ENCODE assay signal across 31 mouse cellular contexts in the genomic region with DNA sequence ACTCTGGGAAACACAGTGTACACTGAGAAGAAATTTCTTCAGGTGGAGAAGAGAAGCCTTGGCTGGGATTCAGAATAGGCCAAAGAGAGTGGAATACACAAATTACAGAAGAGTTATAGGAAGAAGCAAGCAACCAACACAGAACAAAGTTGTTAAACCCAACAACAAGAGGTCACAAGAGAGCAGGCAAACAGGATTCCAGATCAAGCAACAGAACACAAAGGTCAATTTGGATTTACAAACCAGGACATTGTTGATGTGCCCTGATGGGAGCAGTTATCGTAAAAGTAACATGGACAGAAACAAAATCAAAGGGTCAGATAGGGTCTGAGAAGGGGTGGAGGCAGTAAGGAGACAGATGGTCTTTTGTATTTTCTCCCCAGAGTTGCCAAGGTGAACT. TPM values are rescaled to one million over a fixed set of nuclear protein-coding genes. Genes with fewer than 3 reads are reported as not detected.
DNase-seq lines count a peak whose midpoint lies in the region; ATAC-seq and TF ChIP-seq lines count a peak whose summit lies in the region.
"Had no signal": no experiment of that assay in that cellular context is flagged by ENCODE, and none has a peak within 500 bp of the region (broad histone marks: within the 10 kb centered on the region; RNA-seq: fewer than 3 reads in every experiment).

No protein-coding gene starts in this region.

- no peak for ATAC-seq in heart, embryonic 12.5 days (ENCODE audit: insufficient number of reproducible peaks, low FRiP score)
- no peak for ATAC-seq in liver, embryonic 12.5 days
- ATAC-seq: activated CD4-positive, CD25-positive, alpha-beta regulatory T cell, adult 4 months; CD4-positive, CD25-positive, alpha-beta regulatory T cell, adult 4 months; forebrain, embryonic 14.5 days; forebrain, embryonic 16.5 days; Patski had no signal

- H3K4me2 ChIP-seq in heart, embryonic 12.5 days: no peak overlapping the region
- H3K4me2 ChIP-seq in liver, embryonic 12.5 days: no peak overlapping the region
- H3K4me2 ChIP-seq: embryonic facial prominence, embryonic 13.5 days; embryonic facial prominence, embryonic 15.5 days; forebrain, embryonic 12.5 days had no signal

- H3K4me1 ChIP-seq in heart, embryonic 12.5 days (replicated peaks): peaks cover 18% of the 10 kb centered on the region
- H3K4me1 ChIP-seq in liver, adult 2 months (ENCODE audit: control insufficient read depth, insufficient read depth, low read length): no peaks in the 10 kb centered on the region; the same call in 1 of the 2 replicates
- H3K4me1 ChIP-seq in liver, embryonic 12.5 days: peaks cover 15% of the 10 kb centered on the region
- peaks cover 40% of the 10 kb centered on the region for H3K4me1 ChIP-seq in limb, embryonic 10.5 days
- no peaks in the 10 kb centered on the region for H3K4me1 ChIP-seq in thymus, adult 2 months (replicated peaks; ENCODE audit: control insufficient read depth, insufficient read depth, low read length)

- no peaks in the 10 kb centered on the region for H3K36me3 ChIP-seq in heart, embryonic 12.5 days
- H3K36me3 ChIP-seq in liver, adult 2 months (ENCODE audit: control insufficient read depth, insufficient read depth, low read length): no peaks in the 10 kb centered on the region
- no peaks in the 10 kb centered on the region for H3K36me3 ChIP-seq in liver, embryonic 12.5 days
- peaks cover 19% of the 10 kb centered on the region for H3K36me3 ChIP-seq in limb, embryonic 10.5 days
- no peaks in the 10 kb centered on the region for H3K36me3 ChIP-seq in thymus, adult 2 months (ENCODE audit: control insufficient read depth, insufficient read depth, low read length)
- H3K36me3 ChIP-seq: embryonic facial prominence, embryonic 13.5 days; embryonic facial prominence, embryonic 15.5 days; forebrain, embryonic 12.5 days had no signal

- no peak overlapping the region for H3K4me3 ChIP-seq in heart, embryonic 12.5 days
- H3K4me3 ChIP-seq in liver, adult 2 months (ENCODE audit: insufficient read depth, low read depth, low read length): no peak overlapping the region
- no peak overlapping the region for H3K4me3 ChIP-seq in liver, embryonic 12.5 days
- no peak overlapping the region for H3K4me3 ChIP-seq in limb, embryonic 10.5 days
- no peak overlapping the region for H3K4me3 ChIP-seq in thymus, adult 2 months (ENCODE audit: control insufficient read depth, insufficient read depth, low read length)
- H3K4me3 ChIP-seq: embryonic facial prominence, embryonic 13.5 days; embryonic facial prominence, embryonic 15.5 days; erythroblast, embryonic 14.5 days; forebrain, embryonic 10.5 days; forebrain, embryonic 12.5 days had no signal

- no peak for TF ChIP-seq CTCF in liver, adult 2 months (IDR thresholded peaks at IDR 0.05; ENCODE audit: low read depth, low read length)
- TF ChIP-seq CTCF in thymus, adult 2 months (IDR thresholded peaks at IDR 0.05; ENCODE audit: borderline replicate concordance, control insufficient read depth, extremely low read depth, insufficient read depth, low read length, poor library complexity): no peak

- no peak overlapping the region for H3K9ac ChIP-seq in heart, embryonic 12.5 days
- H3K9ac ChIP-seq in liver, adult 2 months (ENCODE audit: low read depth, low read length): no peak overlapping the region
- H3K9ac ChIP-seq in liver, embryonic 12.5 days: no peak overlapping the region
- H3K9ac ChIP-seq: embryonic facial prominence, embryonic 13.5 days; embryonic facial prominence, embryonic 15.5 days; forebrain, embryonic 12.5 days had no signal

- no peaks in the 10 kb centered on the region for H3K79me2 ChIP-seq in liver, adult 2 months (ENCODE audit: control insufficient read depth, insufficient read depth, low read length)

- no peaks in the 10 kb centered on the region for H3K9me3 ChIP-seq in heart, embryonic 12.5 days (replicated peaks)
- no peaks in the 10 kb centered on the region for H3K9me3 ChIP-seq in liver, embryonic 12.5 days (replicated peaks)
- no peaks in the 10 kb centered on the region for H3K9me3 ChIP-seq in limb, embryonic 10.5 days (replicated peaks)
- H3K9me3 ChIP-seq: embryonic facial prominence, embryonic 13.5 days; embryonic facial prominence, embryonic 15.5 days; forebrain, embryonic 10.5 days; forebrain, embryonic 12.5 days; G1E had no signal

- WGBS in heart, embryonic 12.5 days: 89% methylated on average over 1 of the region's 1 CpGs
- WGBS in liver, adult 2 months: 24% methylated on average over 1 of the region's 1 CpGs
- 79% methylated on average over 1 of the region's 1 CpGs for WGBS in liver, embryonic 12.5 days (ENCODE audit: insufficient replicate concordance)
- WGBS in limb, embryonic 10.5 days: 73% methylated on average over 1 of the region's 1 CpGs
- 95% methylated on average over 1 of the region's 1 CpGs for WGBS in thymus, adult 2 months

- H3K27me3 ChIP-seq in heart, embryonic 12.5 days (replicated peaks): no peaks in the 10 kb centered on the region
- H3K27me3 ChIP-seq in liver, adult 2 months (ENCODE audit: control insufficient read depth, insufficient read depth, low read length): no peaks in the 10 kb centered on the region
- H3K27me3 ChIP-seq in liver, embryonic 12.5 days (replicated peaks): no peaks in the 10 kb centered on the region
- no peaks in the 10 kb centered on the region for H3K27me3 ChIP-seq in limb, embryonic 10.5 days (ENCODE audit: low read depth, poor library complexity, severe bottlenecking)
- no peaks in the 10 kb centered on the region for H3K27me3 ChIP-seq in thymus, adult 2 months (ENCODE audit: control insufficient read depth, insufficient read depth, low read length)
- H3K27me3 ChIP-seq: CH12.LX; embryonic facial prominence, embryonic 13.5 days; embryonic facial prominence, embryonic 15.5 days; forebrain, embryonic 12.5 days; Patski had no signal

- TF ChIP-seq POLR2A in liver, adult 2 months (IDR thresholded peaks at IDR 0.05; ENCODE audit: extremely low read depth, insufficient read depth, low read length): no peak
- no peak for TF ChIP-seq POLR2A in thymus, adult 2 months (IDR thresholded peaks at IDR 0.05; ENCODE audit: control insufficient read depth, extremely low read depth, insufficient read depth, low read length, poor library complexity)

- H3K27ac ChIP-seq in heart, embryonic 12.5 days (ENCODE audit: poor library complexity, severe bottlenecking): no peak overlapping the region
- 0 out of 2 replicates have a peak overlapping the region, but pooled peaks have one; percentile 8 for H3K27ac ChIP-seq in liver, adult 2 months (replicated peaks; ENCODE audit: insufficient read depth, low read depth, low read length)
- H3K27ac ChIP-seq in liver, embryonic 12.5 days: no peak overlapping the region
- peak overlapping the region; percentile 61; the same call in 1 of the 2 replicates for H3K27ac ChIP-seq in limb, embryonic 10.5 days
- no peak overlapping the region for H3K27ac ChIP-seq in thymus, adult 2 months (ENCODE audit: control insufficient read depth, insufficient read depth, low read length)
- H3K27ac ChIP-seq: embryonic facial prominence, embryonic 13.5 days; embryonic facial prominence, embryonic 15.5 days; forebrain, embryonic 10.5 days; forebrain, embryonic 12.5 days had no signal

- DNase-seq in heart, adult 11 months: peak; percentile 61
- DNase-seq in liver, adult 2 months (ENCODE audit: extremely low read depth, low read depth, low spot score): peak; percentile 69
- peak; percentile 50 for DNase-seq in adipocyte (ENCODE audit: low spot score)
- no peak for DNase-seq in limb, embryonic 10.5 days (ENCODE audit: low spot score)
- DNase-seq in thymus, adult 2 months: no peak
- DNase-seq in testis, postnatal 10 days (ENCODE audit: low spot score): no peak
- DNase-seq: adrenal gland, adult 2 months; adrenal gland, postnatal 10 days; adrenal gland, postnatal 25 days; B cell, adult 2 months; cerebellum, adult 11 months; cerebellum, adult 18-20 months; cerebellum, adult 8-10 months; cerebellum, adult 9-11 months; cerebellum, postnatal 14 days; cerebellum, postnatal 36 days had no signal

RNA-seq across cellular contexts. Expression of a gene that starts 9.0 kb away (rescaled TPM):
- 11.9 TPM in 2 replicates for polyA plus RNA-seq in heart, embryonic 12.5 days (2016; fragmentation: Nextera tagmentation; extraction: Ambion mirVana)
- 2.5 TPM in 2 replicates for total RNA-seq in liver, adult 2 months (2014; rRNA removed)
- 1.3 and 1.4 TPM in 2 replicates for polyA plus RNA-seq in liver, adult 2 months (2012; rRNA removed)
- polyA plus RNA-seq in liver, embryonic 12.5 days (2016; fragmentation: Nextera tagmentation; extraction: Ambion mirVana): 5.6 and 6.1 TPM in 2 replicates
- polyA plus RNA-seq in limb, embryonic 10.5 days (2016; fragmentation: Nextera tagmentation; extraction: Ambion mirVana): 28.8 and 33.1 TPM in 2 replicates
- polyA plus RNA-seq in thymus, adult 2 months (2012; rRNA removed): 6.6 TPM in 2 replicates

RNA-seq across cellular contexts. Expression of a gene that starts 38.8 kb away (rescaled TPM):
- polyA plus RNA-seq in heart, embryonic 12.5 days (2016; fragmentation: Nextera tagmentation; extraction: Ambion mirVana): 3,424 and 3,742 TPM in 2 replicates
- total RNA-seq in liver, adult 2 months (2014; rRNA removed): 1.9 and 9.4 TPM in 2 replicates
- polyA plus RNA-seq in liver, adult 2 months (2012; rRNA removed): 7.1 and 8.6 TPM in 2 replicates
- 372 and 384 TPM in 2 replicates for polyA plus RNA-seq in liver, embryonic 12.5 days (2016; fragmentation: Nextera tagmentation; extraction: Ambion mirVana)
- 3,140 and 3,810 TPM in 2 replicates for polyA plus RNA-seq in limb, embryonic 10.5 days (2016; fragmentation: Nextera tagmentation; extraction: Ambion mirVana)
- polyA plus RNA-seq in thymus, adult 2 months (2012; rRNA removed): 7.2 and 13.3 TPM in 2 replicates

RNA-seq across cellular contexts. Expression of a gene that starts 45.6 kb away (rescaled TPM):
- 1.8 and 2.0 TPM in 2 replicates for polyA plus RNA-seq in heart, embryonic 12.5 days (2016; fragmentation: Nextera tagmentation; extraction: Ambion mirVana)
- total RNA-seq in liver, adult 2 months (2014; rRNA removed): 23.2 and 76.8 TPM in 2 replicates
- polyA plus RNA-seq in liver, adult 2 months (2012; rRNA removed): 0.26 and 0.58 TPM in 2 replicates
- 0.54 and 0.91 TPM in 2 replicates for polyA plus RNA-seq in liver, embryonic 12.5 days (2016; fragmentation: Nextera tagmentation; extraction: Ambion mirVana)
- 0.38 TPM in 2 replicates for polyA plus RNA-seq in limb, embryonic 10.5 days (2016; fragmentation: Nextera tagmentation; extraction: Ambion mirVana)
- polyA plus RNA-seq in thymus, adult 2 months (2012; rRNA removed): not detected in 2 replicates
- total RNA-seq: adrenal gland, adult 2 months; adrenal gland, postnatal 25 days; CH12.LX; common myeloid progenitor, adult 5-6 weeks; G1E had no signal
- polyA plus RNA-seq: activated CD4-positive, CD25-positive, alpha-beta regulatory T cell, adult 4 months; adrenal gland, adult 2 months; CD4-positive, CD25-positive, alpha-beta regulatory T cell, adult 4 months; erythroblast, embryonic 14.5 days; forebrain, embryonic 10.5 days; forebrain, embryonic 12.5 days; G1E; Patski had no signal

Comparison
In these comparisons a context has a peak if more than half of its experiments do, and no peak if none do; other contexts are left out.
1. H3K27ac ChIP-seq: peak in liver, adult 2 months (single experiment) and limb, embryonic 10.5 days (single experiment); none in heart, embryonic 12.5 days (single experiment), liver, embryonic 12.5 days (single experiment) and thymus, adult 2 months (single experiment).
2. RNA of a gene that starts 38.8 kb away (polyA plus RNA-seq): 3,424 to 3,742 TPM in heart, embryonic 12.5 days, 3,140 to 3,810 TPM in limb, embryonic 10.5 days and 372 to 384 TPM in liver, embryonic 12.5 days; 7.2 to 13.3 TPM in thymus, adult 2 months and 7.1 to 8.6 TPM in liver, adult 2 months; every median in the first group is over 10 times any median in the second.
3. DNase-seq: peak in heart, adult 11 months (single experiment), liver, adult 2 months (single experiment) and adipocyte (single experiment); none in limb, embryonic 10.5 days (single experiment), thymus, adult 2 months (single experiment) and testis, postnatal 10 days (single experiment).